Mouse (Mus musculus) CD8-positive naive resting alpha-beta T cell, adult 57 days (primary cell): ENCODE results near the gene Gtf3c1. TPM values are rescaled to one million over a fixed set of nuclear protein-coding genes. Genes with fewer than 3 reads are reported as not detected.

ENCODE experiments used
- total RNA-seq: library from RNA; stranded (reverse); gene quantifications from one replicate; pipeline ENCODE4 v1.2.4, GENCODE M21; 2023

Gene Gtf3c1
- 62.3 TPM for total RNA-seq

DNA sequence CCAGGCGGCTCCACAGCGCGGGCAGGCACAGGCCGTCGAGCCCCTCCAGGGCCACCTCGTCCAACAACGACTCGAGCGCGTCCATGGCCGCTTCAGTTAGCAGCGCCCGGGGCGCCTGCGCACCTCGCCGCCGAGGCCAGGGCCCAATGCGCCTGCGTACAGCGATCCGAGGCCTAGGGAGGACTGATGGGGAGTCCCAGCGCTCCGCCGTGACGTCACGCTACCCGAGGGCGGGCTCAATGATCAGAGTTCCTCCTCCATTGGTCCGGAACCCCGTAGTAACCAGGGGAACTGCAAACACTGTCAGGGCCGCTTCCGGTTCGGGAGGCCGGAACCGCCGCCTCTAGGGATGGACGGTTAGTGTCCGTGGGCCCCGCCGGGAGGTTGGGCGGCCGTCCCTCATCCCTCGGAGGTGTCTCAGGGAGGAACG, at the start of gene Gtf3c1, which contains the start of gene D430042O09Rik:
Gene Gtf3c1, minus strand, starts transcription at position 188 of the 430 bp plus-strand sequence.
Gene D430042O09Rik, plus strand, starts transcription at position 296 of the 430 bp plus-strand sequence.

DNA sequence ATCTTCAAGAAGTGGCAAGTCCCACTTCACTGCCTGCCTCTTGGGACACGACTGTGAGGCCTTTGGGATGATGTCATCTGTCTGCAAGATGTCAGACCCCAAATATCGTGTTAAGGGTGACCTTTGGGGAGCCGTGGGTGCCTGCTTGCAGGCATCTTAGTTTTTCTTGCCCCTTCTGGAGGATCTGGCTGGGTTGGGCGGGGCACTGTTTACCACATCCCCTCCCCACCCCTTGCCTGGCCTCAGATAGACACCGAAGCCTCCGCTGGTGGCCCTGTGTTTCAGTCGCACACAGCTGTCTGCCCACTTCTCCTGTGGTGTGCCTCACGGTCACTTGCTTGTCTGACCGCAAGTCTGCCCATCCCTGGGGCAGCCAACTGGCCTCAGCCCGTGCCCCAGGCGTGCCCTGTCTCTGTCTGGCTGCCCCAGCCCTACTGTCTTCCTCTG, 104.4 kb downstream of the Gtf3c1 start, which contains the start of gene Il21r:
Gene Il21r, plus strand, starts transcription at position 245 of the 447 bp plus-strand sequence.

Other genes starting within 250 kb of the Gtf3c1 start
- gene Nsmce1, start 216.2 kb downstream of the Gtf3c1 start, total RNA-seq, result 49.5 TPM
- gene Il4ra, start 155.7 kb downstream of the Gtf3c1 start, total RNA-seq, result 250 TPM
- 195 TPM for gene Il21r, start 104.4 kb downstream of the Gtf3c1 start, total RNA-seq
- gene D430042O09Rik, start 108 bp upstream of the Gtf3c1 start, total RNA-seq, result 21.5 TPM